14 mouse cellular contexts compared by ENCODE assay signal in genomic region chr2:75891981-75892380, GRCm38 (mm10). TPM values are rescaled to one million over a fixed set of nuclear protein-coding genes. Genes with fewer than 3 reads are reported as not detected.
DNase-seq lines count a peak whose midpoint lies in the region; TF ChIP-seq lines count a peak whose summit lies in the region.
"Had no signal": no experiment of that assay in that cellular context is flagged by ENCODE, and none has a peak within 500 bp of the region (broad histone marks: within the 10 kb centered on the region; RNA-seq: fewer than 3 reads in every experiment).

No protein-coding gene starts in this region.

- H3K4me1 ChIP-seq in MEL (ENCODE audit: control insufficient read depth in 1 of 2, insufficient read depth in 2 of 2, low read length in 2 of 2), result no peaks in the 10 kb centered on the region
- H3K4me1 ChIP-seq: embryonic facial prominence, embryonic 15.5 days; liver, embryonic 15.5 days had no signal

- H3K27me3 ChIP-seq in MEL (ENCODE audit: control insufficient read depth in 1 of 2, insufficient read depth in 2 of 2, low read length in 2 of 2), result no peaks in the 10 kb centered on the region
- H3K27me3 ChIP-seq: embryonic facial prominence, embryonic 15.5 days; liver, embryonic 15.5 days had no signal

- H3K9ac ChIP-seq in MEL (ENCODE audit: control insufficient read depth, low read depth, low read length, poor library complexity, severe bottlenecking), result no peak overlapping the region
- H3K9ac ChIP-seq: embryonic facial prominence, embryonic 15.5 days; liver, embryonic 15.5 days had no signal

- no peak overlapping the region for H3K27ac ChIP-seq in MEL (ENCODE audit: control insufficient read depth, low read depth, low read length)
- H3K27ac ChIP-seq: embryonic facial prominence, embryonic 15.5 days; liver, embryonic 15.5 days had no signal

- TF ChIP-seq EP300 in MEL (IDR thresholded peaks at IDR 0.05; ENCODE audit: low read depth in 1 of 2, low read length in 2 of 2), result no peak

- TF ChIP-seq POLR2A in MEL (IDR thresholded peaks at IDR 0.05; ENCODE audit: control insufficient read depth in 1 of 2, insufficient read depth in 1 of 2, low read depth in 1 of 2, low read length in 2 of 2, poor library complexity in 1 of 2), result no peak

- DNase-seq in lung, postnatal 36 days, result peak; percentile 65
- DNase-seq in lung, postnatal 4 days, result no peak
- peak; percentile 11 for DNase-seq in MEL (ENCODE audit: low read depth, low spot score)
- DNase-seq in forelimb bud, embryonic 11.5 days (ENCODE audit: low read depth, low spot score), result peak; percentile 57
- peak; percentile 34 to 43 for DNase-seq in natural killer cell, adult 2 months (ENCODE audit: low spot score in 2 of 2)
- no peak for DNase-seq in spleen, postnatal 4 days (ENCODE audit: low spot score in 2 of 2)
- no peak for DNase-seq in gastrocnemius, adult 18-20 months (ENCODE audit: low spot score)
- DNase-seq in heart, postnatal 4 days, result no peak
- DNase-seq: cerebellum, adult 11-12 months; heart, postnatal 10 days; kidney, adult 11 months; right cerebral cortex, postnatal 14 days had no signal

- no peak for TF ChIP-seq CTCF in MEL (IDR thresholded peaks at IDR 0.05 in 2 of 3, conservative IDR thresholded peaks at IDR 0.05 in 1 of 3; ENCODE audit: control insufficient read depth in 1 of 3, insufficient read depth in 1 of 3, low read depth in 2 of 3, low read length in 3 of 3, poor library complexity in 1 of 3, severe bottlenecking in 1 of 3)

- H3K9me3 ChIP-seq in MEL (replicated peaks; ENCODE audit: insufficient read depth, low read length), result no peaks in the 10 kb centered on the region
- H3K9me3 ChIP-seq: embryonic facial prominence, embryonic 15.5 days; liver, embryonic 15.5 days had no signal

- no peak for TF ChIP-seq RAD21 in MEL (IDR thresholded peaks at IDR 0.05; ENCODE audit: low read depth, low read length)

- no peaks in the 10 kb centered on the region for H3K79me2 ChIP-seq in MEL (ENCODE audit: control insufficient read depth, insufficient read depth, low read length, poor library complexity)

- no peak overlapping the region for H3K4me3 ChIP-seq in MEL (ENCODE audit: control insufficient read depth in 1 of 2, insufficient read depth in 1 of 2, low read depth in 2 of 2, low read length in 2 of 2)
- H3K4me3 ChIP-seq: embryonic facial prominence, embryonic 15.5 days; liver, embryonic 15.5 days had no signal

- H3K36me3 ChIP-seq in MEL (ENCODE audit: control insufficient read depth in 1 of 2, insufficient read depth in 2 of 2, low read length in 2 of 2), result peaks cover 2 to 7% of the 10 kb centered on the region in 2 experiments; a peak in 3 of 4 replicates

TF ChIP-seq in MEL, 35 proteins besides CTCF, POLR2A, EP300 and RAD21:
- no peak for TF ChIP-seq TCF12 (IDR thresholded peaks at IDR 0.05; ENCODE audit: low read depth, low read length)
- no peak for TF ChIP-seq POLR2AphosphoS2 (IDR thresholded peaks at IDR 0.05; ENCODE audit: low read length)
- no peak for TF ChIP-seq JUND (IDR thresholded peaks at IDR 0.05; ENCODE audit: low read depth, low read length)
- no peak for TF ChIP-seq KAT2A (conservative IDR thresholded peaks at IDR 0.05; ENCODE audit: low read depth, low read length)
- no peak for TF ChIP-seq ELF1 (IDR thresholded peaks at IDR 0.05; ENCODE audit: low read depth, low read length)
- no peak for TF ChIP-seq ZMIZ1 (IDR thresholded peaks at IDR 0.05; ENCODE audit: low read depth, low read length)
- TF ChIP-seq POLR2AphosphoS5 (IDR thresholded peaks at IDR 0.05; ENCODE audit: borderline replicate concordance, low read depth, low read length), result no peak
- TF ChIP-seq USF2 (IDR thresholded peaks at IDR 0.05; ENCODE audit: borderline replicate concordance in 1 of 2, insufficient read depth in 1 of 2, low read depth in 1 of 2, low read length in 2 of 2), result no peak
- no peak for TF ChIP-seq ZC3H11A (IDR thresholded peaks at IDR 0.05; ENCODE audit: low read depth, low read length)
- TF ChIP-seq HCFC1 (IDR thresholded peaks at IDR 0.05; ENCODE audit: low read depth, low read length), result no peak
- no peak for TF ChIP-seq BHLHE40 (IDR thresholded peaks at IDR 0.05; ENCODE audit: borderline replicate concordance, low read depth, low read length)
- no peak for TF ChIP-seq GABPA (IDR thresholded peaks at IDR 0.05; ENCODE audit: low read depth, low read length)
- TF ChIP-seq USF1 (IDR thresholded peaks at IDR 0.05; ENCODE audit: low read depth, low read length), result no peak
- no peak for TF ChIP-seq MXI1 (IDR thresholded peaks at IDR 0.05; ENCODE audit: low read depth, low read length)
- TF ChIP-seq MYB (IDR thresholded peaks at IDR 0.05; ENCODE audit: low read depth, low read length), result no peak
- TF ChIP-seq TAL1 (IDR thresholded peaks at IDR 0.05; ENCODE audit: low read length), result no peak
- TF ChIP-seq GATA1 (IDR thresholded peaks at IDR 0.05; ENCODE audit: low read depth, low read length), result no peak
- no peak for TF ChIP-seq NELFE (IDR thresholded peaks at IDR 0.05; ENCODE audit: low read depth, low read length)
- TF ChIP-seq NRF1 (IDR thresholded peaks at IDR 0.05; ENCODE audit: insufficient read depth, low read depth, low read length, poor library complexity, severe bottlenecking), result no peak
TF ChIP-seq in MEL: peak in this region for 0.

RNA-seq across cellular contexts. Expression of gene Ttc30b, which starts 46.4 kb away (rescaled TPM):
- total RNA-seq in MEL (2012; rRNA removed), result not detected in 2 replicates
- polyA plus RNA-seq in MEL (2012; ENCODE audit: insufficient read depth in 1 of 2, insufficient read length in 2 of 2, low read depth in 1 of 2, low replicate concordance in 2 of 2, missing spikeins in 1 of 2), result not detected
- total RNA-seq in gastrocnemius, adult 18-20 months (2021), result 1 to 10 TPM; 2.2 to 2.3 TPM
- 1 to 10 TPM; 8.0 to 8.6 TPM for total RNA-seq in heart, postnatal 4 days (2021)

Comparison
In these comparisons a context has a peak if more than half of its experiments do, and no peak if none do; other contexts are left out.
1. DNase-seq: peak in lung, postnatal 36 days (single experiment), MEL (single experiment), forelimb bud, embryonic 11.5 days (single experiment) and natural killer cell, adult 2 months (2 of 2); none in lung, postnatal 4 days (0 of 2), spleen, postnatal 4 days (0 of 2), gastrocnemius, adult 18-20 months (single experiment) and heart, postnatal 4 days (single experiment).